Mouse (Mus musculus) liver, embryonic 14.5 days (tissue): ENCODE measurements around the gene Erh. TPM values are rescaled to one million over a fixed set of nuclear protein-coding genes. Genes with fewer than 3 reads are reported as not detected.

ENCODE experiments used
- ATAC-seq: fragments of 200-750 bp; cut with Nextera tagmentation; 2 replicates; pipeline ENCODE4 v1.8.0; 2017; ENCODE audit warnings: moderate number of reproducible peaks, mild to moderate bottlenecking, moderate library complexity; ENCODE audit not compliant: insufficient read depth
- DNase-seq, 3 experiments: peaks; one replicate each; pipeline ENCODE4 v3.0.0-alpha.2; 2012 to 2013; ENCODE audit warnings: low read depth in 3 of 3, low spot score in 3 of 3
- H3K27ac ChIP-seq: fragments of 300-500 bp; sonication (generic); 2 replicates; pipeline ENCODE4 v1.5.1; 2014; ENCODE audit warnings: moderate library complexity, mild to moderate bottlenecking, control low read depth, inconsistent platforms
- H3K27me3 ChIP-seq: fragments of 300-500 bp; sonication (generic); 2 replicates; pipeline ENCODE4 v1.6.1; 2014; ENCODE audit warnings: mild to moderate bottlenecking, low read length, moderate library complexity; ENCODE audit not compliant: control insufficient read depth, insufficient read depth
- H3K36me3 ChIP-seq: fragments of 300-500 bp; sonication (generic); replicated peaks from 2 replicates; pipeline ENCODE4 v1.6.1; 2014; ENCODE audit warnings: low read depth; ENCODE audit not compliant: control insufficient read depth, insufficient read depth
- H3K4me1 ChIP-seq, 2 experiments: fragments of 200-500 bp in 1 of 2; fragments of 300-500 bp in 1 of 2; sonication (generic) in 1 of 2; replicated peaks; 2 replicates each; pipeline ENCODE4 v1.6.1; 2012 to 2014; ENCODE audit warnings: antibody characterized with exemption in 1 of 2, inconsistent platforms in 1 of 2, low read length in 1 of 2; ENCODE audit not compliant: control insufficient read depth in 2 of 2, insufficient read depth in 2 of 2
- H3K4me2 ChIP-seq: fragments of 300-500 bp; sonication (generic); 2 replicates; pipeline ENCODE4 v1.6.1; 2014; ENCODE audit warnings: low read depth, mild to moderate bottlenecking, control low read depth, moderate library complexity
- H3K4me3 ChIP-seq, 2 experiments: fragments of 200-500 bp in 1 of 2; fragments of 300-500 bp in 1 of 2; sonication (generic) in 1 of 2; 2 replicates each; pipeline ENCODE4 v1.5.1; 2012 to 2014; ENCODE audit warnings: low read depth in 2 of 2, low read length in 2 of 2, mild to moderate bottlenecking in 2 of 2, control low read depth in 1 of 2, inconsistent platforms in 1 of 2, moderate library complexity in 1 of 2; ENCODE audit not compliant: insufficient read depth in 1 of 2
- H3K9ac ChIP-seq: fragments of 300-500 bp; sonication (generic); replicated peaks from 2 replicates; pipeline ENCODE4 v1.6.1; 2014; ENCODE audit warnings: mild to moderate bottlenecking, control low read depth, moderate library complexity
- H3K9me3 ChIP-seq: fragments of 300-500 bp; sonication (generic); 2 replicates; pipeline ENCODE4 v1.6.1; 2016; ENCODE audit warnings: low read length, mixed read lengths; ENCODE audit not compliant: control insufficient read depth
- CTCF ChIP-seq: IDR thresholded peaks from 2 replicates; pipeline ENCODE4 v1.5.1; 2016; ENCODE audit warnings: antibody characterized with exemption, low read depth, control low read depth
- EP300 ChIP-seq: IDR thresholded peaks from 2 replicates; pipeline ENCODE4 v1.6.1; 2016; ENCODE audit warnings: antibody characterized with exemption, low read depth
- WGBS: fragments of 180-500 bp; shearing (Covaris S2); extraction: QIAGEN DNeasy Blood & Tissue Kit; methylation state at CpG from one replicate; pipeline ENCODE4 v1.1.7; 2014; ENCODE audit not compliant: insufficient replicate concordance; 5-methylcytosine and 5-hydroxymethylcytosine counted together
- polyA plus RNA-seq, 2 experiments: library from polyadenylated mRNA; depleted of rRNA in 1 of 2; stranded (reverse) in 1 of 2; unstranded in 1 of 2; fragments of >200 nt; fragmentation: Nextera tagmentation in 1 of 2; extraction: Ambion mirVana in 1 of 2; gene quantifications; 2 replicates each; pipeline versions ENCODE4 v1.2.1 to v1.2.3; 2012 to 2014

Gene Erh
- polyA plus RNA-seq, 2 experiments = 123 to 144 TPM

DNA sequence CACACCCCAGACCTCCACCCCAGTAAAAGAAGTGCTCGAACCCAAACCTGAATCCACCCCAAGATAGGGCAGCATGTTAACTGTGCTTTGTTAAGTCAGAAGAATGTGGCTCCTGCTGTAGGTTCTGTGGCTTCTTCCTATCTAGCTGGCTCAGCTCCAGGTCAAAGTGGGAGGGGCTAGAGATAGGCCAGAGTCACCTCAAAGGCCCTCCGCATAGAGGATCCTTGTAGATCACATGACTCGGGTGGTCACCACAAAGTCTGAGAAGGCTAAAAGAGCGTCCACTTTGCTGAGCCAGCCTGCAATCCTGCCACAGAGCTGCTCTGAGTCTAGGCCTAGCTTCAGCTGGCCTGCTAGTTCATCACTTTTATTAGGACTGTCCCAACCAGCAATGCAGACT is 50.0 kb downstream of the Erh start:
- DNase-seq (peak; percentile 11 to 26 (median 20)), ATAC-seq (0 out of 2 replicates have a peak, but pooled peaks have one; percentile 25)
- H3K9me3 ChIP-seq = no peaks in the 10 kb centered on the region
- no peak for TF ChIP-seq EP300
- H3K9ac ChIP-seq = no peak overlapping the region
- H3K4me3 ChIP-seq = no peak overlapping the region
- no peaks in the 10 kb centered on the region for H3K27me3 ChIP-seq
- H3K27ac ChIP-seq = no peak overlapping the region
- no peak overlapping the region for H3K4me2 ChIP-seq
- no peaks in the 10 kb centered on the region for H3K36me3 ChIP-seq
- H3K4me1 ChIP-seq = peaks cover 0 to 16% of the 10 kb centered on the region in 2 experiments; a peak in 2 of 4 replicates
- WGBS = 36% methylated on average over 4 of the region's 4 CpGs

DNA sequence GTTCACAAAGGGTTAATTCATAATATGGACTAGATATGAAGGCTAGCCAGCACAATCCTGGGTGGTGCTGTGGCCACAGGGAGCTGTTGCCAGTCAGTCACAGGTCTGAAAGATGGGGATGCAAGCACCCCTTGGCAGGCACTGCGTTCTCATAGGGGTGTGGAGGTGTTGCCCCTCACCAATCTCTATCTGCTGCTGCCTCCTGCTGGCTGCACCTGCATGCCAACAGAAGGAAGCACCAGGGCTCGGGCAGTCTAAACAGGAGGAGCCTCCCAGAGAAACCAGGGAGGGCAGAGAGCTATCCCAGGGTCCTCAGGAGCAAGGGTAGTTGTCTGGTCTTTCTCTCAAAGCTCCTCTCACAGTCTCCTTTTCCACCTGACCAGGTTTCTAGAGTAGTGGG is 59.2 kb downstream of the Erh start:
- TF ChIP-seq EP300 = no peak
- peak; percentile 53 for TF ChIP-seq CTCF
- Histone ChIP-seq H3K4me1 (no peaks in the 10 kb centered on the region), H3K9me3 (no peaks in the 10 kb centered on the region), H3K36me3 (no peaks in the 10 kb centered on the region), H3K27me3 (no peaks in the 10 kb centered on the region), H3K9ac (no peak overlapping the region), H3K27ac (no peak overlapping the region), H3K4me3 (no peak overlapping the region), H3K4me2 (no peak overlapping the region)
- no peak for ATAC-seq
- 29% methylated on average over 2 of the region's 2 CpGs for WGBS
- no peak for DNase-seq

Other genes with a start within 250 kb of the Erh start
- gene Dcaf5, start 207.7 kb downstream of the Erh start, polyA plus RNA-seq (2012; rRNA removed) = 3.1 and 4.0 TPM in 2 replicates
- gene Dcaf5, start 207.7 kb downstream of the Erh start, polyA plus RNA-seq (2014; fragmentation: Nextera tagmentation; extraction: Ambion mirVana) = 1.6 and 2.3 TPM in 2 replicates
- gene Exd2, start 181.2 kb downstream of the Erh start, polyA plus RNA-seq (2012; rRNA removed) = 3.7 and 4.2 TPM in 2 replicates
- 5.1 and 5.5 TPM in 2 replicates for gene Exd2, start 181.2 kb downstream of the Erh start, polyA plus RNA-seq (2014; fragmentation: Nextera tagmentation; extraction: Ambion mirVana)
- 0.05 and 0.07 TPM in 2 replicates for gene Galnt16, start 126.1 kb downstream of the Erh start, polyA plus RNA-seq (2012; rRNA removed)
- gene Galnt16, start 126.1 kb downstream of the Erh start, polyA plus RNA-seq (2014; fragmentation: Nextera tagmentation; extraction: Ambion mirVana) = 0.04 TPM in 1 of 2 replicates, not detected in the other
- gene Slc39a9, start 458 bp downstream of the Erh start, polyA plus RNA-seq (2012; rRNA removed) = 8.5 and 9.6 TPM in 2 replicates
- 10.1 and 11.1 TPM in 2 replicates for gene Slc39a9, start 458 bp downstream of the Erh start, polyA plus RNA-seq (2014; fragmentation: Nextera tagmentation; extraction: Ambion mirVana)
- gene Plekhd1, start 48.2 kb upstream of the Erh start, polyA plus RNA-seq (2012; rRNA removed) = 0.19 and 0.22 TPM in 2 replicates
- 0.10 and 0.14 TPM in 2 replicates for gene Plekhd1, start 48.2 kb upstream of the Erh start, polyA plus RNA-seq (2014; fragmentation: Nextera tagmentation; extraction: Ambion mirVana)
- 0.01 TPM in 1 of 2 replicates, not detected in the other for gene Ccdc177, start 116.3 kb upstream of the Erh start, polyA plus RNA-seq (2012; rRNA removed)
- not detected in 2 replicates for gene Ccdc177, start 116.3 kb upstream of the Erh start, polyA plus RNA-seq (2014; fragmentation: Nextera tagmentation; extraction: Ambion mirVana)
- gene Susd6, start 146.2 kb upstream of the Erh start, polyA plus RNA-seq (2012; rRNA removed) = 11.0 and 11.1 TPM in 2 replicates
- 11.6 and 13.9 TPM in 2 replicates for gene Susd6, start 146.2 kb upstream of the Erh start, polyA plus RNA-seq (2014; fragmentation: Nextera tagmentation; extraction: Ambion mirVana)